Mouse (Mus musculus): ENCODE results near the gene Fam43a. TPM values are rescaled to one million over a fixed set of nuclear protein-coding genes. Genes with fewer than 3 reads are reported as not detected.

Gene Fam43a
- polyA plus RNA-seq (2014; fragmentation: Illumina TruSeq; extraction: RNeasy Lipid Tissue Mini Kit (QIAGEN cat#74804)): 9.4 TPM

DNA sequence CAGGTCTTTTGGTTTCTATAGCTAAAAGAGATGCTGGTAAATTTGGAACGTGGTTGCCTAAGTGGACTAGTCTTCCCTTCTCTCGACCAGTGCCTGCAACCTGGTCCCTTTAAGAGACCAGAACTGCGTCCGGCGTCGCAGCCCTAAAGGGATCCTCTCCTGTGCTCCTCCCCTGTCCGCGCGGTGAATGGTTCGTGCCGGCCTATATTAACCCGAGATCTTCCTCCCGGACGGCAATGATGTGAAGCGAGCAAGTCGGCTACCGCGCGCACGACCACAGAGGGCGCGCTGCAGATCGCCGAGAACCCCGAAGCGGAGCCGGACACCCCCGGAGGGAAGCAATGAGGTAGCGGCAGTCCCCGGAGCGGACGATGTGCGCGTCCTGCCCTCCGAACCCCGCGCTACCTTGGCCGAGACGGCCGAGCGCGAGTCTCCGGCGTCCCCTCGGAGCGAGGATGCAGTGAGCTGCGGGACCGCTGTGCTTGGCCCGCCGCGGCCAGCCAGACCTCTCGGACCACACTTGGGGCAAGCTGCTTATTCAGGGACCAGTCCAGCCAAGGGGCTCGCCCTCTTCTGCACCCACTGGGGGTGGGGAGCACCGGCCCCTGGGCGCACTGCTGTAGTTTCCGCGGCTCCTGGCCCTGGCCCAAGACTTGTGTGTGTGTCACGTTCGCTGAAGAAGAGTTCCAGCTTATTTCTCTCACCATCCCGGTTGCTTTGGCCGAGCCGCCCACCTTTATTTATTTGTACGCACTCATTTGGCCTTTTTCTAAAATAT is at the start of gene Fam43a:
TSS of gene Fam43a (plus strand) at position 233 of the 778 bp plus-strand sequence.

DNA sequence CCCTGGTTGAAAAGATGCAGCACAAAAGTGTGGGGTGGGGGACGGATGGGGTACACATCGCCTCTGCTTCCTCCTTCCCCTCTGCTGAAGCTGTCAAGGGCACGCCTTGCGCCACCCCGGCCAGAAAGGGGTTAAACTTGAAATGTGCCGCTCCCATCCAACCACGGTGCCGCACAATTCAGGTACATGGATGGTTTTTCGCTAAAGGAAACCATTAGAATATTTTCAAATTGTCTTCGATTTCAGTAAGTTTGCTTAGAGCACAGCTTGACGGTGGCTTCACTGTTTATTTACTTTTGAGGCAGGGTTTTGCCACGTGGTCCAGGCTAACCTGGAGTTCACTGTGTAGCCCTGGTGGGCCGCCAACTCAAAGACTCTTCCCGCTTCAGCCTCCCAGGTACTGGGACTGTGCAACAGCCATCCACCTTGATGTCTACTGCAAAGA is 48.8 kb upstream of the Fam43a start, which contains the start of gene Tmem44:
TSS of gene Tmem44 (minus strand) at position 95 of the 445 bp plus-strand sequence.

DNA sequence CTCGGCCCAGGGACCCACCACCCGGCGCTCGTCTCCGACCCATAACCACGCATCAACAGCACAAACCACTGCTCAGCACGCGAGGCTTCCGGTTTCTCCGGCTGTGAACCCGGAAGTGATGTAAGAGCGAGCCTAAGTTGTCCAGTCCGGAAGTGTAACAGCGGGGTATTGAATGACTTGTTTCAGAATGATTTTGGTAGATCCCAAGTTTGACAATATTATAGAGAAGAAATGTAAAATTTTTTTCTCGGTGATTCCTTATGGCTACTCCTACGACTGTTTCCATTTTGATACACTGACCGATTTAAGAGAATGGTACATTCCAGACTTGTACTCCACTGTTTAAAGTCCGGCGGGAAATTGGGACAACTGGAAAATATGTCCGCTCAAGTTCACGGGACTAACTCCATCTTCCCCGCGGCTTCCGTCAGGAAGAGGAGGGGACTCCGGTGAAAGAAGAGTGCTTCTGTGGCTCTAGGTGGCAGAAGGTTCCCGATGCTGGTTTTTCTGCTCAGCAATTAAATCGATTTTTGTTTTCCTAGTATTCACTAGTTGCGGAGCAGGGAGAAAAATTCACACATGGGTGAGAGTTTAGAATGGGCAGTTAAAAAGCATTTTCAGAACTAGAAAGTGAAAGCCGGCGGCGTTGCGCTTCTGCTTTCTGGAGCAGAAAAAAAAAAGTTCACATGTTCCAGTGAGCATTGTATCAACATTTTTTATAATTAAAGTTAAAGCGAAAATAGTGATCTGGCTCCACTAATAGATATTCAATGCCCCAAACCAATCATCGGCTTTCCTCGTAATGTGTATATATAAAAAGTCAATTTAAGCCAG is 11.8 kb upstream of the Fam43a start, which contains the start of gene Lsg1:
TSS of gene Lsg1 (minus strand) at position 99 of the 834 bp plus-strand sequence.

Other genes with a start within 250 kb of the Fam43a start
- 141 TPM for gene Atp13a3, start 193.7 kb upstream of the Fam43a start, polyA plus RNA-seq (2014; fragmentation: Illumina TruSeq; extraction: RNeasy Lipid Tissue Mini Kit (QIAGEN cat#74804))
- gene Tmem44, start 48.9 kb upstream of the Fam43a start, polyA plus RNA-seq (2014; fragmentation: Illumina TruSeq; extraction: RNeasy Lipid Tissue Mini Kit (QIAGEN cat#74804)): 1.8 TPM
- gene Lsg1, start 12.1 kb upstream of the Fam43a start, polyA plus RNA-seq (2014; fragmentation: Illumina TruSeq; extraction: RNeasy Lipid Tissue Mini Kit (QIAGEN cat#74804)): 22.7 TPM

Data from ovary, adult 10 weeks (tissue).